Mouse (Mus musculus) kidney, adult 2 months (tissue): ENCODE results near the gene Tank. TPM values are rescaled to one million over a fixed set of nuclear protein-coding genes. Genes with fewer than 3 reads are reported as not detected.

Experiments
- DNase-seq: peaks from one replicate; pipeline ENCODE4 v3.0.0; 2021
- H3K27ac ChIP-seq: fragments of 200-500 bp; 2 replicates; pipeline ENCODE4 v1.5.1; 2012; ENCODE audit warnings: low read depth, low read length, control low read depth, inconsistent platforms; ENCODE audit not compliant: insufficient read depth
- H3K27me3 ChIP-seq: fragments of 200-500 bp; replicated peaks from 2 replicates; pipeline ENCODE4 v1.6.1; 2012; ENCODE audit warnings: mild to moderate bottlenecking, moderate library complexity, low read length, inconsistent platforms; ENCODE audit not compliant: control insufficient read depth, insufficient read depth
- H3K36me3 ChIP-seq: fragments of 200-500 bp; 2 replicates; pipeline ENCODE4 v1.6.1; 2012; ENCODE audit warnings: mild to moderate bottlenecking, moderate library complexity, low read length, inconsistent platforms; ENCODE audit not compliant: control insufficient read depth, insufficient read depth
- H3K4me1 ChIP-seq: fragments of 200-500 bp; 2 replicates; pipeline ENCODE4 v1.6.1; 2011; ENCODE audit warnings: low read length; ENCODE audit not compliant: control insufficient read depth, insufficient read depth
- H3K4me3 ChIP-seq: fragments of 200-500 bp; 2 replicates; pipeline ENCODE4 v1.5.1; 2011; ENCODE audit warnings: mild to moderate bottlenecking, low read depth, low read length, control low read depth; ENCODE audit not compliant: insufficient read depth
- CTCF ChIP-seq: fragments of 200-500 bp; conservative IDR thresholded peaks from 2 replicates; pipeline ENCODE4 v1.5.1; 2011; ENCODE audit warnings: low read depth, mild to moderate bottlenecking, control low read depth, low read length, moderate library complexity, mixed read lengths; ENCODE audit not compliant: insufficient read depth, insufficient read length
- POLR2A ChIP-seq: fragments of 200-500 bp; IDR thresholded peaks from one replicate; pipeline ENCODE4 v1.6.1; 2011; ENCODE audit warnings: low read depth, low read length, control low read depth
- WGBS: fragments of 180-500 bp; shearing (Covaris S2); methylation state at CpG from one replicate; pipeline ENCODE4 v1.1.7; 2018; 5-methylcytosine and 5-hydroxymethylcytosine counted together
- polyA plus RNA-seq: library from polyadenylated mRNA; depleted of rRNA; stranded (reverse); fragments of >200 nt; gene quantifications from 2 replicates; pipeline ENCODE4 v1.2.3, GENCODE M21; 2012

Gene Tank
- polyA plus RNA-seq, 1 experiment = 6.4 TPM

DNA sequence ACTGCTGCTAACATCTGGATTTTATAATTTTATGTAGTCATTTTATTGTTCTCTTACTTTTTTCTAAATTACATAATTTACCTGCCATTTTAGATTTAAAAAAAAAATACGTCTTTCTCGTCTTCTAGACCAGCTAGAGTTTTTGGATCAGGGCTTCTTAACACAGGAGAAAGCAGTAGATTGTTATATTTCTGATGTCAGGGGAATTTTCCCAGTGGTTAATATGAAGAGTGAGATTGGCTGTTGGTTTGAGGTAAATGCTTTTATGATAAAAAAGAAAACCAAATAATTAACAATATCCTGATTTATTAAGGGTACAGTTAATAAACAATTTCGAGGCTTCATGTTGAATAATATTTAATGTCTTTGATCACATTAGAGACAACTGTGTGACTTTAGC, 1.7 kb downstream of the Tank start:
- Histone ChIP-seq H3K4me3 (no peak overlapping the region), H3K27ac (no peak overlapping the region), H3K36me3 (no peaks in the 10 kb centered on the region), H3K27me3 (no peaks in the 10 kb centered on the region), H3K4me1 (no peaks in the 10 kb centered on the region)
- 88% methylated on average over 3 of the region's 3 CpGs for WGBS
- no peak for TF ChIP-seq CTCF
- no peak for TF ChIP-seq POLR2A
- DNase-seq = no peak

DNA sequence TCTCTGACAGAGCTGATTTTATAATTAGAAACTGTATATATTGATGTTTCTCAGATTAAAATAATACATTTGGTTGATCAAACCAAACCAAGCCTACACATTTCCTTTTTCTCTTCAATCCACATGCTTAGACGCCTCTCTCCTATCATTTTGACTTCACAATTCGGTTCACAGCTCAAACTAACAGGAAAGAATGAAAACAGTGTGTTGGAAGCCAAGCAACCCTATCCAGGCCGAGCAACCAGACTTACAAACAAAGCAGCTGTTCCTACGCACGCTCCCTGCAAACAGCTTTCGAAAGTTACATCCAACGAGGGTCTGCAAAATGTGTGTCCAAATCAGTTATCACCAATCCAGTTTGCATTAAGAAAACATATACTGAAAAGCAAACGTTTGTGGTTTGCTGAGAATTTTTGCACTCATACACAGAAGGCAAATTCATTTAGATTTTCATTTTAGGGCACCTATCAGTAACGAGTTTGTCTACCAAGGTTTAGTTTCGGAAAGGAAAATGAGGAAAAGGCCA, 2.2 kb downstream of the Tank start:
- no peak overlapping the region for H3K4me3 ChIP-seq
- no peak for DNase-seq
- WGBS = 82% methylated on average over 10 of the region's 10 CpGs
- no peaks in the 10 kb centered on the region for H3K4me1 ChIP-seq
- H3K36me3 ChIP-seq = no peaks in the 10 kb centered on the region
- H3K27ac ChIP-seq = no peak overlapping the region
- no peak for TF ChIP-seq POLR2A
- TF ChIP-seq CTCF = no peak
- no peaks in the 10 kb centered on the region for H3K27me3 ChIP-seq

DNA sequence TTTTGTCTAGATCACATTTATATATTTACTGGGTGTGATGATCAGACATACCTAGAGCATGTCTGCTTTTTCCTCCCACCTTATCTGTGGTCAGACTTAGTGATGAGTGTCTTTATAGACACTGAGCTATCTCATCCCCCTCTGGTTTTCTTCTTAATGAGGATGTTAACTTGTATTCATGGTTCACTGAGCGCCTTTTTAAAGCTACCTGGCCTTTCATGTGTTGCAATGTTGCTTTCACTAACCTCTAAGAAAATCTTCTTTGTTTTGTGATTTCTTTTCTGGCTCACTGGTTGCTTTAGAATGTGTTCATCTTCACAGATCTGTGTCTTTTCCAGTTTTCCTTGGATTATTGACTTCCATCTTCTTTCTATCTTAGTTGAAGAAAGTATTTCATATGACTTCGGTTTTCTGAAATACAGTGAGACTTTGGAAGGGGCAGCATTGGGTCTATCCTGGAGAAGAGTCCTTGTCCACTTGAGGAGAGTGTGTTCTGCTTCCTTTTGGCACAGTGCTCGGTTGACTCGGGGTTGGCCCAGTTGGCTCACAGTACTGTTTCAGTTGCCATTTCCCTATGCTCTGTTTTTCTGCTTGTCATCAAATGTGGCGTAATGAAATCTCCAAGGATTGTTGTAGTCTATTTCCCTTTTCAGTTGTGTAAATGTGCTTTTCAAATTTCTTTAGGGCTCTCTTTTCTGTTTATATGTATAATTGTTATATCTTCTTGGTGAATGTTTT, 4.4 kb downstream of the Tank start:
- no peaks in the 10 kb centered on the region for H3K36me3 ChIP-seq
- H3K4me1 ChIP-seq = no peaks in the 10 kb centered on the region
- H3K4me3 ChIP-seq = no peak overlapping the region
- no peaks in the 10 kb centered on the region for H3K27me3 ChIP-seq
- no peak for DNase-seq
- TF ChIP-seq CTCF (no peak), POLR2A (no peak)
- H3K27ac ChIP-seq = no peak overlapping the region
- WGBS = 89% methylated on average over 5 of the region's 5 CpGs

DNA sequence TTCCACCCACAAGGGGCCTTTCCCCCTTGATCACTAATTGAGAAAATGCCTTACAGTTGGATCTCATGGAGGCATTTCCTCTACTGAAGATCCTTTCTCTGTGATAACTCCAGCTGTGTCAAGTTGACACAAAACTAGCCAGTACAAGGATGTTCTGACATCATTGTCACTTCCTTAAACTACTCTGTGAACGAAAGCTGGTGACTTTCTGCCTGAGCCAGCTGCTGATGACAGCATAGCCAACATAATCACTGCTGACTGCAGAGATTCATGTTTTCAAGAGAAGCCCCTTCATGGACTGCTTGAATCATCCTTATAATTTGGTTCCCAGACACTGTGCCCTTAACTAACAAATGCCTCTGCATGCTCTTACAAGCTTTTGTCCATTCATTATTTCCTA, 7.1 kb downstream of the Tank start:
- TF ChIP-seq POLR2A (no peak), CTCF (no peak)
- Histone ChIP-seq H3K27ac (no peak overlapping the region), H3K27me3 (no peaks in the 10 kb centered on the region), H3K4me1 (no peaks in the 10 kb centered on the region), H3K36me3 (no peaks in the 10 kb centered on the region), H3K4me3 (no peak overlapping the region)
- 62% methylated on average over 1 of the region's 1 CpGs for WGBS
- no peak for DNase-seq

DNA sequence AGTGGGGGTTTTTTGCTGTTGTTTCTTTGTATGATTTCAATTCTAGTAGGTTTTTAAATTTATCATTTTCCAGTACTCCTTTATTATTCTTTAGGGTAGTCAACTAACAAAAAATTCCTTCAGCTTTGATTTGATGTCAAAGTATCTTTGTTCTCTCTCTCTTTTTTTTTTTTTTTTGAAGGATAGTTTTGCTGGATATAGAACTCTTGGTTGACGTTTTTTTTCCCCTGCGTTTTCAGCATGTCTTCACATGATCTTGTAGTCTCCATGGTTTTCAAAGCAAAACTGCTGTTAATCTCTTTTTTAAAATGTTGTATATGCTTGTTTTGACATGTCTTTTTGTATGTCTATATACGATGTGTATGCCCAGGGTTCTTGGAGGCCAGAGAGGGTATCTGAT, 7.8 kb downstream of the Tank start:
- no peaks in the 10 kb centered on the region for H3K4me1 ChIP-seq
- H3K27ac ChIP-seq = no peak overlapping the region
- no peak overlapping the region for H3K4me3 ChIP-seq
- no peaks in the 10 kb centered on the region for H3K27me3 ChIP-seq
- DNase-seq = no peak
- no peaks in the 10 kb centered on the region for H3K36me3 ChIP-seq
- TF ChIP-seq CTCF (no peak), POLR2A (no peak)
- WGBS = 95% methylated on average over 3 of the region's 3 CpGs

DNA sequence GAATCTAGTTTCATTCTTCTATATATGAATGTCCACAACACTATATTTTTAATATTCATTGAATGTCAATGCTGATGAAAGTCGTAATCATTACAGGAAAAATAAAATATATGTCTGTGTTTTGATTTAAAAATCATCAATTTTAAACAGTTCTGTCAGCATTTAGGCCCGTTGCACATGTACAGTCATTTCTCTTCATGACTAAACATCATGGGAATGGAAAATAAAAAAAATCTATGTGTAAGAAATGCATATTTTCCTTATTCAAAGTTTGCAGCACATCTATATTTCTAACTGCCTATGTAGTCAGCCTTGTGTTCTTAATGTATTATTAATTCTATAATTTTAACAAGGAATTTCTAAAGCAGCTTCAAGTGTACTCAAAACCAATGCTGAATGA, 12.4 kb downstream of the Tank start:
- no peaks in the 10 kb centered on the region for H3K36me3 ChIP-seq
- no peak for DNase-seq
- no peaks in the 10 kb centered on the region for H3K27me3 ChIP-seq
- H3K27ac ChIP-seq = no peak overlapping the region
- 95% methylated on average over 2 of the region's 2 CpGs for whole genome bisulfite sequencing
- no peaks in the 10 kb centered on the region for H3K4me1 ChIP-seq
- no peak for TF ChIP-seq CTCF
- TF ChIP-seq POLR2A = no peak
- no peak overlapping the region for H3K4me3 ChIP-seq

DNA sequence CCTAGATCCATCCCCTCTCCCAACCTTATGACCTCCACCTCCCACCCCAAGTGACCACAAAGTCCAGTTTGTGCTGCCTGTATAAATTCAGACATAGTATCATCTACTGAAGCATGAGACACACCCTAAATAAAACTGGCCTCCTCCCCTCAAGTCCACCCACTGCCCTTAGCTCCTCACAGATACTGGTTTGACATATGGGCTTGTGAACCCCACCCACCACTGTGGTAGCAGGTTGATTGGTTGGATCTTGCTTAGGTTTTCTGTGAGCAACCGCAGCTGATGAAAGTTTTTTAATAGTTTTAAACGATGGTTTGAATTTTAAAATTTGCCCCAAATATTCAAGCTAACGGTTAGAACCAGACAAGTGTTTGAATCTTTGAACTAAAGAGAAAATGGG, 13.7 kb downstream of the Tank start:
- TF ChIP-seq CTCF (no peak), POLR2A (no peak)
- WGBS = 91% methylated on average over 3 of the region's 3 CpGs
- H3K27me3 ChIP-seq = no peaks in the 10 kb centered on the region
- no peak overlapping the region for H3K27ac ChIP-seq
- no peak overlapping the region for H3K4me3 ChIP-seq
- no peak for DNase-seq
- H3K4me1 ChIP-seq = no peaks in the 10 kb centered on the region
- H3K36me3 ChIP-seq = no peaks in the 10 kb centered on the region
